Mouse (Mus musculus) ES-E14 (cell line): Measurements from ENCODE around the gene Myo1g.

Experiments used
- CHD2 ChIP-seq: IDR thresholded peaks from 2 replicates; pipeline ENCODE4 v1.6.1; 2014; ENCODE audit warnings: mild to moderate bottlenecking, low read depth, low read length, inconsistent platforms
- HCFC1 ChIP-seq: IDR thresholded peaks from 2 replicates; pipeline ENCODE4 v1.6.1; 2012; ENCODE audit warnings: low read length, inconsistent platforms, borderline replicate concordance; ENCODE audit not compliant: insufficient read depth
- MAFK ChIP-seq: IDR thresholded peaks from 2 replicates; pipeline ENCODE4 v1.6.1; 2014; ENCODE audit warnings: mild to moderate bottlenecking, low read depth, low read length, inconsistent platforms; ENCODE audit not compliant: insufficient read depth
- ZC3H11A ChIP-seq: IDR thresholded peaks from 2 replicates; pipeline ENCODE4 v1.6.1; 2012; ENCODE audit warnings: low read depth, mild to moderate bottlenecking, inconsistent platforms, low read length, borderline replicate concordance
- ZNF384 ChIP-seq: IDR thresholded peaks from 2 replicates; pipeline ENCODE4 v1.6.1; 2012; ENCODE audit warnings: low read depth, low read length, inconsistent platforms

- no peak for TF ChIP-seq ZC3H11A
- TF ChIP-seq ZNF384: peak; percentile 97
- TF ChIP-seq CHD2: peak; percentile 10; the same call in 1 of the 2 replicates
- TF ChIP-seq HCFC1: no peak
- TF ChIP-seq MAFK: no peak
These were observed 2.9 kb upstream of the Myo1g start for GRCm38 (mm10) chr11:6523662-6524088.
